Mouse (Mus musculus) T-helper 1 cell (primary cell): Measurements from ENCODE around the gene Cul9.
"Not testable (repeated sequence)": the region's sequence is repeated elsewhere in the genome, so short reads cannot be mapped to it uniquely, and the experiment has no call there.

Source experiments
- in situ Hi-C: fragments of 300-600 bp; cut with MboI, MseI; formaldehyde crosslinking; loops from one replicate; pipeline ENCODE4 v1.15.1; 2025; ENCODE audit warnings: high pct_unique_total_duplicates

The Cul9 gene

GRCm38 (mm10) chr17:46545813-46546564 is at the start of gene Cul9:
TSS of gene Cul9 (minus strand) at chr17:46546388.
- in situ Hi-C loops: no loop called here

GRCm38 (mm10) chr17:46595336-46595735 is 49.1 kb upstream of the Cul9 start:
- in situ Hi-C loops: no loop called here

DNA sequence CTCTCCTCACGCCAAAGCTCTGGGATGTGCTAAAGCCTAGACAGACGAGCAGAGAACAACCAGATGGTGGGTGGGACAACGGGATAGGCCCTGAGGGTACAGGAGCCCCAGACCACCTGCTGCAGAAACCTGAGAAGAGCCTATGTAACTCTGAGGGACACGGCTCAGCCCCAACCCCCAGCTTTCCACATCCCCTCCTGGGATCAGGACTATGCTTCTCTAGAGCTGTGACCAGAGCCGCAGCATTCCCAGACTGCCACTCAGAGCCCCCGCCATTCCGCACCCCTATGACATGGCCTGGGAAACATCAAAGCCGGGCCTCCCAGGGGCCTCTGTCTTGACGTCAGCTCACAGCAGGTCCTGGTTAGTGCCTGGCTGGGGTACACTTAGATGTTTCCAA is 48.4 kb upstream of the Cul9 start:
- in situ Hi-C loops: no loop called here

GRCm38 (mm10) chr17:46593124-46593523 is 46.9 kb upstream of the Cul9 start:
- in situ Hi-C loops: no loop called here

DNA sequence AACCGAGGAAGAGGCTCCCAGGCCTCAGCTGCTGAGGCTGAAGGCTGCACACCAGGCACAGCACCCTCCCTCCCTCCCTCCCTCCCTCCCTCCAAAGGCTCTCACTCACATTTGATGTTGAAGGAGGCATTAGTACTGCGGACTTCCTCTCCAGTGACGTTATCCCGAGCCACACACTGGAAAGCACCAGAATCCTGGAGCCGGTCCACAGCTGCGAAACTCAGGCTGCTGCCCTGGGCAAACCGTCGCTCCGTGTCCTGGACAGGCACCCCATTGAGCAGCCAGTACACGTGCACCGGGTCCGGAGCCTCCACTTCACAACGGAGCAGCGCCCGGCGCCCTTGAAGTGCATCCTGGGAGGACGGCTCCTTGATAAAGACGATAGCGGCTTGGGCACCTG is 45.2 kb upstream of the Cul9 start:
- in situ Hi-C loops: no loop called here

- in situ Hi-C loops: no loop called here
These were observed 44.3 kb upstream of the Cul9 start for GRCm38 (mm10) chr17:46590439-46590838.

DNA sequence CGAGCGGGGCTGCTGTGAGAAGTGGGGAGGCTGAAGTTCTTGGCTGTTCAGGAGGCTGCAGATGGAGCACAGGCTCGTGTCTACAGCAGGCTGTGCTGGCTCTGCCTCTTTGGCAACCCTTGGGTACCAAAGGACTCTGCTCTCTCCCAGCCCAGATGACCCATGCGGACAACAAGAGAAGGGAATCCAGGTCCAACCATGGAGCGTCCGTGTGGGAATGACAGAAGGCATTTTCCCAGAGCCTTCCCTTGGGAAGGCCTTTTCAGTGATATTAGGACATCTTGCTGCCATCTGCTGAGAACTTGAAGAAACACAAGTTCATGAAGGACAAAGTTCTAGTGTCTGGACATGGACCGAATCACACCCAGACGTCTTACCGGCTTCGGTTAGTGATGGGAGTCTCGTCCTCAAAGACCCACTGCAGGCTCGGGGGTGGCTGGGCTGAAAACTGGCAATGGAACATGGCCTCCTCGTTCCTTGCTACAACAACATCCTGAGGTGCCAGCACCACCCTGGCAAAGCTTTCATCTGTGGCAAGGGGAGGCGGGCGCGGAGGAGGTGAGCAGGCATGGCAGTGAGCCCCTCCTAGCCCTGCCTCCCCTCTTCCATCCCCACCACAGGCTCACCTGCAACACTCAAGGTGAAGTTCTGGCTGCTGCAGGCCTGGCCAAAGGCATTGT is 43.6 kb upstream of the Cul9 start:
- in situ Hi-C loops: no loop called here

- in situ Hi-C loops: no loop called here
These were observed 42.7 kb upstream of the Cul9 start for GRCm38 (mm10) chr17:46588913-46589312.

- in situ Hi-C loops: no loop called here
These were observed 42.0 kb upstream of the Cul9 start for GRCm38 (mm10) chr17:46588173-46588572.

GRCm38 (mm10) chr17:46586327-46586726 is 40.1 kb upstream of the Cul9 start:
- in situ Hi-C loops: no loop called here

GRCm38 (mm10) chr17:46578650-46579049 is 32.5 kb upstream of the Cul9 start:
- in situ Hi-C loops: no loop called here

- in situ Hi-C loops: no loop called here
These were observed 29.9 kb upstream of the Cul9 start for GRCm38 (mm10) chr17:46576070-46576469.

DNA sequence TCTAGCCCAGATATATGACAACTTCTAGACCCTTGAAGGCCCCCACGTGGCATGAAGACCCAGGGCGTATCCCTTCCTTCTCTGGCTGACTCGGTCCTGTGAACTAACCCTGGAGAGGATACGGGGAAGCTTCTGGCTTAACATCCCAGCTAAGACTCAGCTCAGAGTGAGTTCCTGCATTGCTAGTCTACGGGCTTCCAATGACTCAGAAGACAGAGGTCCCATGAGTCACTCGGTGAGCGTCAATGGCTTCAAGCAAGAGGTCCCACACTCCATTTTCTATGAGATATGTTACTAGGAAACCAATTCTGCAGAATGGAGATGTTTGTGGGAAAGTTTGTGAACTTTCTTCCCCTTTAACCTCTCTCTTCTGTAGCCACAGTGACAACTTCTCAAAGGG is 28.3 kb upstream of the Cul9 start:
- in situ Hi-C loops: no loop called here

DNA sequence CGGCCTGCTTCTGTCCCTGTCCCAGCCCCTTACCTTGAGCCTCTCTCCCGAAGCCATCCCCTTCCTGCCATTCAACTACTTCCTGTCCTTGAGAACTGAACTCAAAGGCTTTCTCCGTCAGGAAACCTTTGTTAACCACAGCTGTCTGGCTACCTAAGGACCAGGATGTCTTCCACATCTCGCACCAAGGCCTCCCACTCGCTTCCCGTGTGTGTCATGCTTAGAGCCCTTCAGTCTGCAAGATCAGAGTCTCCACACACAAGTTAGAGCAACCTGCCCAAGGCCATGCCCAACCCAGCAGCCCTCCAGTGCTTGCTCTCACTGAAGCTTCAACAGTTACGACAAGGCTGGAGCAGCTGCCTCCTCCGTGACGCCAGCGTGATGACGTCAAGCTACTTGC is 24.8 kb upstream of the Cul9 start:
- in situ Hi-C loops: no loop called here

DNA sequence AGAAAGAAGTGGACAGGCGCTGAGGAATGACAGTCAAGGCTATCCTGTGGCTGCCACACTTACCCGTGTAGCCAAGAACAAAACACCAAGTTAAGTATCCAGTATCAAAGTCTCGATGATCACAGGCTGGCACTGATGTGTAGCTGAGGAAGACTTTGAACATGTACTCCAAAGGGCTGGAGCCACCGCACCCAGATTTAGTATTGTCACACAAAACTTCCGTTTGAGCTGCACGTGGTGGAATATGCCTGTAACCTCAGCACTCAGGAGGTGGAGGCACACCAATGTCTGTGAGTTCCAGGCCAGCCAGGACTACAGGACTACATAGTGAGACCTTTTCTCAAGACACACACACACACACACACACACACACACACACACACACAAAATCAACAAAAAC is 13.0 kb upstream of the Cul9 start:
- in situ Hi-C loops: no loop called here

- in situ Hi-C loops: no loop called here
These were observed 12.0 kb upstream of the Cul9 start for GRCm38 (mm10) chr17:46558151-46558550.

GRCm38 (mm10) chr17:46557321-46557720 is 11.1 kb upstream of the Cul9 start:
- in situ Hi-C loops: not testable (repeated sequence)

DNA sequence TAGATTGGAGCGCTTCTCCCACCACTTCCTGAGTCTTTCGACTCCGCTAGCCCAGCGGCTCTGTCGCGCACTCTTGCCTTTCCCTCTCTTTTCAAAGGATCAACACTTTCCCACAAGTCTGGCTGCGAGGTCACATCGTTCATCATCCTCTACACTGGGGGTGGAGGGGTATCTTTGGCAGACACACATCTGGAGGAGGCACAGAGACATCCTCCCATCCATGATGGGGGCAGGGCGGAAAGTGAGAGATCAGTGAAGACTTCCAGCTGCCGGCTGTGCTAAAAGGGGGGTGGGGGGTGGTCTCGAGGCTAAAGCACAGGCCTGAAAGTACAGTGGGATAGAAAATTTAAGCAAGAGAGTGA is 10.4 kb upstream of the Cul9 start:
- in situ Hi-C loops: no loop called here

- in situ Hi-C loops: no loop called here
These were observed 9.7 kb upstream of the Cul9 start, which contains the start of gene Srf for GRCm38 (mm10) chr17:46555673-46556583. TSS of gene Srf (minus strand) at chr17:46556175.

DNA sequence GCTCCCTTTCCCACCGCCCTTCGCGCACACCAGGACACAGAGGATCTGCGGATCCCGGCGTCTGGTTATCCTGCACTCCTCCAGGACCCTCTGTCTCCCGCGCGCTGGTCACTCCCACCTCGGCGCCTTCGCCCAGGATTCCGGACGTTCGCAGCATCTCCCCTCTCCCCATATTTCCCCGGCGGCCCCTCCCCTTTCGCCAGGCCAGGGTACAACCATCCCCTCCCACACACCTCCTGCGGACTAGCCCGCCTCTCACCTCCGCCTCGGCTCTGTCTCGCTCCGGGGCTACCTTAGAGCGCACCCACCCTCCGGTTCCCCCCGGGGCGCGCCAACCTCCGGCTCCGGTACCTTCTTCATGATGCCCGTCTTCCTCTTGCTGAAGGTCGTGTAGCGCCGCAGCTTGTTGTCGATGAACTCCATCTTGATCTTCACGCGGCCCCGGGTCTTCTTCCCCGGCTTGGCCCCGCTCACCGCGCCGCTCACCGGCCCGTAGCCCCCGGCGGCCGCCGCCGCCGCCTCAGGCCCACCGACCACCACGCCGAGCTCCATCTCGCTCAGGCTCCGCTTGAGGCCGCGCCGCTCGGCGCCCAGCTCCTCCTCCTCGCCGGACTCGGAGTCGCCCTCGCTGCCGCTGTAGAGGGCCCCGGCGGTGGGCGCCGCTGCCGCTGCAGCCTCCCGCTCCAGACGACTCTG is 8.9 kb upstream of the Cul9 start:
- in situ Hi-C loops: loop anchor here (5.0 kb wide), 1 partner anchor 92 kb away; the partner anchor contains the start of genes Klc4 and Mrpl2

DNA sequence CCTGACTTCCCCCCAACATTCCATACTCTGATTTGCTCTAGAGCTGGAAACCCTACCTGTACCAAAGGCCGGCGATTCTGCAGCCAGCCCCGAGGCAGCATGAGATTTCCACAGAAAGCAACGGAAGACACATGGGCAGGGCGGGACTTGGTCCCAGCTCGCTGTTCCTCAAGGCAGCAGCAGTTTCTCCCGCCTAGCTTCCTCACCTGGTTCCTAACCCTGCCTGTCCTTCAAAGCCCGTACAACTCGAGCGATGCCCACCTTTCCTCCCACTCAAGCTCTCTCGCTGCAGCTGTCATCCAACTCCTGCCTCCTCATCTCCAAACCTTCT is 8.4 kb upstream of the Cul9 start:
- in situ Hi-C loops: loop anchor here (5.0 kb wide), 1 partner anchor 93 kb away; the partner anchor contains the start of genes Klc4 and Mrpl2

DNA sequence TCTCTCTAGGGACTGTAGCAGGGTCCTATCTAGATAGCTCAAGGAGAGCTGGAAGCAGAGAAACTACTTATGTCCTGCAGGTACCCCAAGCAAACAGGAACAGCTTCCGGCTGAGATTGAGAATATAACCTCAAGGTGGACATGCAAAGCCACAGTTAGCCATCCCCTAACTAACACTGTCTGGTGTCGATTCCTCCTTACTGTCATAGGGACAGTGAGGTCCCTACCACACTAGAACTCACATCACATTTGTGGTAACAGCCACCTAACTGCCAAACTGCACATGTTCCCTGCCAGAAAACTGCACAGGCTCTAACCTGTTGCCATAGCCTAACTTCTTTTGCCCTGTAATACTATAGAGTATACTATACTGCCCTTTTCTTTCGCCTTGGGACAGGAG is 7.7 kb upstream of the Cul9 start:
- in situ Hi-C loops: loop anchor here (5.0 kb wide), 1 partner anchor 93 kb away; the partner anchor contains the start of genes Klc4 and Mrpl2
